Mouse (Mus musculus) testis, adult 2 months (tissue): ENCODE measurements around the gene Tiam1.

Experiments used
- CTCF ChIP-seq: fragments of 200-500 bp; IDR thresholded peaks from 2 replicates; pipeline ENCODE4 v1.5.1; 2012; ENCODE audit warnings: low read depth, mild to moderate bottlenecking, inconsistent platforms, low read length, moderate library complexity; ENCODE audit not compliant: control insufficient read depth, insufficient read depth, insufficient replicate concordance
- POLR2A ChIP-seq: fragments of 200-500 bp; IDR thresholded peaks from 2 replicates; pipeline ENCODE4 v1.6.1; 2012; ENCODE audit warnings: low read depth, mild to moderate bottlenecking, inconsistent platforms, low read length, moderate library complexity; ENCODE audit not compliant: control insufficient read depth

DNA sequence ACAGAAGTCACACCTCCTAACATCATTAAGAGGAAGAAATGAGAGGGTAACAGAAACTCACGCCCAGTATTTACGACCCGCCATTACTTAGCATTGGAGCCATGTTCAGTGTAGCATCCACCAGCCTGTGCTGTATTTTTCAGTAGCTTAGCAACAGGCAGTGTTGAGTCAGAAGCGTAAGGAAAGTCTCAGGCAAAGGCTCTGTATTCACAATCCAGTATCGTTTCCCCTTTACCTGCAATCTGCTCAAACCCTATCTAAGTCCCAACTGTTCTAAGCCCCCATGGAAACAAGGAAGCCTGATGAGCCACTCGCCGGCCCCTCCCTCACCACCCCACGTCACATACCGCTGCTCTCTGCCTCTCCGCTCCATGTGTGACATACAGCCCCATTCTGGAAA is 100.7 kb downstream of the Tiam1 start:
- TF ChIP-seq CTCF, result no peak
- TF ChIP-seq POLR2A, result no peak
